Mouse (Mus musculus) neural tube, embryonic 15.5 days (tissue): ENCODE data around the gene Fmo3. TPM values are rescaled to one million over a fixed set of nuclear protein-coding genes. Genes with fewer than 3 reads are reported as not detected.

Experiments used
- ATAC-seq: fragments of 200-750 bp; cut with Nextera tagmentation; 2 replicates; pipeline ENCODE4 v1.8.0; 2017; ENCODE audit warnings: mild to moderate bottlenecking, moderate TSS enrichment, moderate library complexity; ENCODE audit not compliant: low FRiP score
- H3K27ac ChIP-seq: fragments of 300-500 bp; sonication (generic); replicated peaks from 2 replicates; pipeline ENCODE4 v1.5.1; 2015; ENCODE audit warnings: mild to moderate bottlenecking, inconsistent platforms
- H3K27me3 ChIP-seq: fragments of 300-500 bp; sonication (generic); replicated peaks from 2 replicates; pipeline ENCODE4 v1.6.1; 2015; ENCODE audit warnings: inconsistent platforms
- H3K36me3 ChIP-seq: fragments of 300-500 bp; sonication (generic); 2 replicates; pipeline ENCODE4 v1.6.1; 2015; ENCODE audit warnings: inconsistent platforms
- H3K4me1 ChIP-seq: fragments of 300-500 bp; sonication (generic); 2 replicates; pipeline ENCODE4 v1.6.1; 2015; ENCODE audit warnings: inconsistent platforms
- H3K4me2 ChIP-seq: fragments of 300-500 bp; sonication (generic); 2 replicates; pipeline ENCODE4 v1.6.1; 2015; ENCODE audit warnings: inconsistent platforms, mild to moderate bottlenecking, moderate library complexity
- H3K4me3 ChIP-seq: fragments of 300-500 bp; sonication (generic); replicated peaks from 2 replicates; pipeline ENCODE4 v1.5.1; 2015; ENCODE audit warnings: mild to moderate bottlenecking, inconsistent platforms
- H3K9ac ChIP-seq: fragments of 300-500 bp; sonication (generic); replicated peaks from 2 replicates; pipeline ENCODE4 v1.6.1; 2015; ENCODE audit warnings: mild to moderate bottlenecking, inconsistent platforms
- H3K9me3 ChIP-seq: fragments of 300-500 bp; sonication (generic); replicated peaks from 2 replicates; pipeline ENCODE4 v1.6.1; 2016; ENCODE audit warnings: inconsistent platforms
- WGBS: fragments of 180-500 bp; shearing (Covaris S2); methylation state at CpG from one replicate; pipeline ENCODE4 v1.1.7; 2015; ENCODE audit warnings: mixed read lengths; 5-methylcytosine and 5-hydroxymethylcytosine counted together
- polyA plus RNA-seq: library from polyadenylated mRNA; unstranded; fragments of >200 nt; fragmentation: Nextera tagmentation; extraction: Ambion mirVana; gene quantifications from 2 replicates; pipeline ENCODE4 v1.2.1, GENCODE M21; 2015

Gene Fmo3
- polyA plus RNA-seq, 1 experiment from 2014 or later: not detected

GRCm38 (mm10) chr1:162947934-162948333 lies 36.4 kb downstream of the Fmo3 start:
- H3K9me3 ChIP-seq: no peaks in the 10 kb centered on the region
- no peaks in the 10 kb centered on the region for H3K27me3 ChIP-seq
- H3K4me1 ChIP-seq: peaks cover 8% of the 10 kb centered on the region
- no peak overlapping the region for H3K4me3 ChIP-seq
- H3K4me2 ChIP-seq: no peak overlapping the region
- ATAC-seq: no peak
- H3K9ac ChIP-seq: no peak overlapping the region
- H3K27ac ChIP-seq: no peak overlapping the region
- H3K36me3 ChIP-seq: no peaks in the 10 kb centered on the region
- WGBS: 75% methylated on average over 6 of the region's 6 CpGs

DNA sequence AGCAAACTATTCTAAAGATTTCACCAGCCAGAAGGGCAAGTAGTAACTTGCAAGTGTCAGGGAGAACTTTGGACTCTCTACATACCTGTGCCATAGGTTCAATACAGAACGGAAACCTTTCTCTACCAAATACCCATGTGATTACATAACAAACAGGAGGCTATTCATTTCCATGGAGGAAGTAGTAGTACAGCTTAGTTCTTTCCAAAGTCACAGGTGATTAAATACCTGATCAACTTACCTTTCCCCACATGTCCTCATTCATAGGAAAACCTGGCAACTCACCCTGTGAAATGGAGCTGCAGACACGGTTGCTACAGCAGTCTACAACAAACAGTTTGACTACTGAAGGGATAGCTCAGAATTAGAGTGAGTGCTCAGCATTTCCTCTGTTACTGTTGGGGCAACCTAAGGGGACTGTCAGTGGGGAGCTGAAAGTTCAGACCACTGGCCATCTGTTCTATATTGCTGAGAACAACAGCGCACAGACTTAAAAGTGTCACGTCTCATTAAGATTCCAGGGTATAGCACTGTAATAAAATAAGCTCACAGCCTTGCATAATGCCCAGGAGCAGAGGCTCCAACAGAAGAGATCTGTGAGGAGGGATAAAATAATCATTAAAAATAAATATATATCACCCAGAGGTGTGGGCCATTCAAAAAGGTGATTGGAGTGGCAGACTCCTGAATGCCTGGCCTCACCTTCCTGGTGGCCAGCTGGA lies 37.3 kb downstream of the Fmo3 start:
- WGBS: 43% methylated on average over 4 of the region's 4 CpGs
- 0 out of 2 replicates have a peak, but pooled peaks have one; percentile 38 for ATAC-seq

GRCm38 (mm10) chr1:162943700-162944099 lies 40.6 kb downstream of the Fmo3 start:
- ATAC-seq: no peak
- H3K4me1 ChIP-seq: peaks cover 8% of the 10 kb centered on the region
- no peaks in the 10 kb centered on the region for H3K27me3 ChIP-seq
- H3K4me2 ChIP-seq: no peak overlapping the region
- 79% methylated on average over 6 of the region's 6 CpGs for WGBS
- no peak overlapping the region for H3K27ac ChIP-seq
- H3K9me3 ChIP-seq: no peaks in the 10 kb centered on the region
- H3K36me3 ChIP-seq: no peaks in the 10 kb centered on the region
- H3K9ac ChIP-seq: no peak overlapping the region
- no peak overlapping the region for H3K4me3 ChIP-seq

More for the DNA sequence above, 37.3 kb downstream of the Fmo3 start:
- Histone ChIP-seq H3K27me3 (no peaks in the 10 kb centered on the region), H3K27ac (no peak overlapping the region), H3K4me1 (peaks cover 8% of the 10 kb centered on the region), H3K9me3 (no peaks in the 10 kb centered on the region), H3K4me2 (no peak overlapping the region), H3K4me3 (no peak overlapping the region), H3K9ac (no peak overlapping the region), H3K36me3 (no peaks in the 10 kb centered on the region)

- H3K4me2 ChIP-seq: no peak overlapping the region
- no peak for ATAC-seq
- no peak overlapping the region for H3K4me3 ChIP-seq
- H3K27ac ChIP-seq: no peak overlapping the region
- H3K9ac ChIP-seq: no peak overlapping the region
- H3K36me3 ChIP-seq: no peaks in the 10 kb centered on the region
- H3K4me1 ChIP-seq: no peaks in the 10 kb centered on the region
- no peaks in the 10 kb centered on the region for H3K9me3 ChIP-seq
- H3K27me3 ChIP-seq: no peaks in the 10 kb centered on the region
- 79% methylated on average over 4 of the region's 4 CpGs for WGBS
Measured at GRCm38 (mm10) chr1:162938696-162939351, 45.5 kb downstream of the Fmo3 start.

DNA sequence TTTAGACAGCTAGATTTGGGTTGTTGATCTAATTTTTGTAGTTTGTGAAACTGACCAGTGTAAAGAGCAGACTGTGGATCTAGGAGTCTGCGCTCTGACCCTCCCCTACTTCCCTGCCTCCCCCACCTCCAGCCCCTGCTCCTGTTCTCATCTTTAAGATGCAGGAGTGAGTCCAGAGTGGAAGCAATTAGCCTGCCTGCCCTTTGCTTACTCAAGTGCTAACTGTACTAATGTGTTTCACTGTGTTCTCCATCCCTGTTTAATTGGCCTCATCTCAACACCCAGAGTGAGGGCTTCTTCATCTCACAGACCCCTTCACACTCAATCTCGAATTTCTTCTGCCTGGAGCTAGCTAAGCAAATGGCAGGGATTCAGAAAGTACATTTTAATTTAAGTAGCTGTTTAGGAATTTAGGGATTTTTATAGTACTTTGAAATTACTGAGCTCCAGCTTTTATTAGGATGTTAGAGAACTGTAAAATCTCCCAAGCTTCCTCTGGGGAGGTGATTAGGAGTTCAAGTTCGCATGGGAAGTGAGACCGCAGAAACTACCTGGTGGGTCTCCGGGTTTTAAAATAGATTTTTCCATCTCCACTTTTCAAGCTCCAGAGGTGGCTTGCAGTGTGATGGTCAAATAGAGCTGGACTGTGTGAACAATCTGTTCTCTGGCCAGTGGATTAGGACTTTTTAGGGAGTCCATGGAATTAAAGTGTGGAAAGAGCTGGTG lies 46.2 kb downstream of the Fmo3 start:
- ATAC-seq: peak; percentile 31; the same call in 1 of the 2 replicates
- H3K27me3 ChIP-seq: no peaks in the 10 kb centered on the region
- no peaks in the 10 kb centered on the region for H3K9me3 ChIP-seq
- 72% methylated on average over 5 of the region's 5 CpGs for WGBS
- no peaks in the 10 kb centered on the region for H3K36me3 ChIP-seq
- no peaks in the 10 kb centered on the region for H3K4me1 ChIP-seq
- H3K4me3 ChIP-seq: no peak overlapping the region
- H3K9ac ChIP-seq: no peak overlapping the region
- no peak overlapping the region for H3K27ac ChIP-seq
- no peak overlapping the region for H3K4me2 ChIP-seq

GRCm38 (mm10) chr1:162937415-162937814 lies 46.9 kb downstream of the Fmo3 start, which contains the start of gene Fmo6:
TSS of gene Fmo6 (minus strand) at chr1:162937515.
- Histone ChIP-seq H3K36me3 (no peaks in the 10 kb centered on the region), H3K4me1 (no peaks in the 10 kb centered on the region), H3K4me2 (no peak within 1 kb of the TSS), H3K27ac (no peak within 1 kb of the TSS), H3K4me3 (no peak within 1 kb of the TSS), H3K9ac (no peak within 1 kb of the TSS), H3K27me3 (no peaks in the 10 kb centered on the region), H3K9me3 (no peaks in the 10 kb centered on the region)
- 87% methylated on average over 6 of the region's 6 CpGs for WGBS
- ATAC-seq: no peak

DNA sequence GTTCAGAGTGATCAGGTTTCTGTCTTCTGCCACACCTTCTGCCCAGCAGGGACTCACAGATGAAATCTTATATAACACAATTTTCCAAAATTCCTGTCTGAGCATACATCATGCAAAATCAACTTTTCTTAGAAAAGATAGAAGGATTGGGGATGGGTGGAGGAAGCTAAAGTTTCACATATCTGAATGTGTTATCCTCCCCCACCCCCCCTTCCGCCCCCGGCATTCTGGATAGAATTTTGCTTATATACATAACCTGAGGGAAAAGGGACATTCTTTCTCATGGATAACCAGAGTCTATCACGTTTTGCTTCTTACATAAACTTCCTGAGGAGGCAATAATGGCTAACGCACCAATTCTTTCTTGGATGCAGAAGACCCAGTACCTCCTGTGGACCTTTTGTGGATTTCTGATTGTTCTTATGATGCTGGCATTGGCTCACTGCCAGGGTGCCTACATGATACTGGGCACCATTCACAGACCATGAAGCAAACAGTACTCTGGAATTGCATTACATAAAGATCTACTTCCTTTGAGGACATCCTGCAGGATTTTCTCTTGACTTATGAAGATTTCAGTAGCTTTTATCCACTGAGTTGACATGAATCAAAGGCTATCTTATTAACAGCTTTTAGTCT lies 49.8 kb downstream of the Fmo3 start:
- WGBS: 72% methylated on average over 4 of the region's 4 CpGs
- Histone ChIP-seq H3K4me2 (no peak overlapping the region), H3K4me3 (no peak overlapping the region), H3K27me3 (no peaks in the 10 kb centered on the region), H3K27ac (no peak overlapping the region), H3K9ac (no peak overlapping the region), H3K36me3 (no peaks in the 10 kb centered on the region), H3K4me1 (no peaks in the 10 kb centered on the region), H3K9me3 (no peaks in the 10 kb centered on the region)
- no peak for ATAC-seq

GRCm38 (mm10) chr1:162932386-162932785 lies 51.9 kb downstream of the Fmo3 start:
- Histone ChIP-seq H3K27ac (no peak overlapping the region), H3K4me3 (no peak overlapping the region), H3K4me2 (no peak overlapping the region), H3K4me1 (no peaks in the 10 kb centered on the region), H3K9me3 (no peaks in the 10 kb centered on the region), H3K36me3 (no peaks in the 10 kb centered on the region), H3K9ac (no peak overlapping the region), H3K27me3 (no peaks in the 10 kb centered on the region)
- 87% methylated on average over 4 of the region's 4 CpGs for WGBS
- no peak for ATAC-seq

DNA sequence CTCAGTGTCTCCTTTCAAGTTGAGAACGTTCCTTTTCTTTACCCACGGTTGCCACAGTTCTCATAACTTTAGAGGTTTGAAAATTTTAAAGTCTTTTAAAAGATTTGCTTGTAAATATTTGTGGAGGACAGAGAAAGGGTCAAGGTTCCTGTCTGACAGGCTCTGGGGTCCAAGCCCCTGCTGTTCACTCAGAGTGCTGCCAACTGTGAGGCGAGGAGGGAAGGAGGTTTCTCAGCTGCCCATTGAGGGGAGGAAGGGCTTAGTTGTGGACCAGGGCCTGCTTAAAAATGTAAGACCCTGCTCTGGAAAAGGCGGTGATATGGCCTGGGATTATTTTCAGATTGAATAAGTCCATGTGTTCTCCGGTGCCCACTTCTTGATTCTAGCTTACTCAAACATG lies 52.4 kb downstream of the Fmo3 start:
- no peak overlapping the region for H3K9ac ChIP-seq
- H3K36me3 ChIP-seq: no peaks in the 10 kb centered on the region
- WGBS: 86% methylated on average over 5 of the region's 5 CpGs
- no peaks in the 10 kb centered on the region for H3K9me3 ChIP-seq
- no peaks in the 10 kb centered on the region for H3K4me1 ChIP-seq
- H3K27me3 ChIP-seq: no peaks in the 10 kb centered on the region
- ATAC-seq: no peak
- H3K27ac ChIP-seq: no peak overlapping the region
- H3K4me2 ChIP-seq: no peak overlapping the region
- no peak overlapping the region for H3K4me3 ChIP-seq

- Histone ChIP-seq H3K27ac (no peak overlapping the region), H3K36me3 (no peaks in the 10 kb centered on the region), H3K9ac (no peak overlapping the region), H3K4me3 (no peak overlapping the region), H3K9me3 (no peaks in the 10 kb centered on the region), H3K4me1 (no peaks in the 10 kb centered on the region), H3K27me3 (no peaks in the 10 kb centered on the region), H3K4me2 (no peak overlapping the region)
- WGBS: 87% methylated on average over 4 of the region's 4 CpGs
- ATAC-seq: no peak
Measured at GRCm38 (mm10) chr1:162931310-162931875, 52.9 kb downstream of the Fmo3 start.

DNA sequence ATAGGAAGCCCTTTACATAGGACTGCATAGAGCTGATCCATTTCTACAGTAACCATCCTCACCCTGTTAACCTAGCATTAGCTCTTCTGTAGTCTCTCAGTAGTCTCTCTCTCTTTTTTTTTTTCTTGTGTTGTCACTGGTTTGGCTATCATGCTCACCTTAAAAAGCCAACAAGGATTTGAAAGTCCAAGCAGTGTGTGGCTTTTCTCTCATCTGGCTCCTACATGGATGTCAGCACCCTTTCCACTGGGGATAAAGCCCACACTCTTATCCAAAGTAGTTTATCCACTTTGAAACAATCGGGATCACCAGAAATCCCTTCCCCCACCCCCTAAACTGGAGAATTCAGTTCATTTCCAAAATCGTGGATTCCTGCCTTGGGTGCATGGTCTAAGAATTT lies 53.7 kb downstream of the Fmo3 start:
- no peaks in the 10 kb centered on the region for H3K27me3 ChIP-seq
- no peak overlapping the region for H3K27ac ChIP-seq
- H3K9ac ChIP-seq: no peak overlapping the region
- H3K4me1 ChIP-seq: no peaks in the 10 kb centered on the region
- WGBS: 66% methylated on average over 2 of the region's 2 CpGs
- no peak overlapping the region for H3K4me2 ChIP-seq
- H3K9me3 ChIP-seq: no peaks in the 10 kb centered on the region
- no peak overlapping the region for H3K4me3 ChIP-seq
- H3K36me3 ChIP-seq: no peaks in the 10 kb centered on the region
- no peak for ATAC-seq
